Mouse (Mus musculus): Measurements from ENCODE around the gene Prss8. TPM values are rescaled to one million over a fixed set of nuclear protein-coding genes. Genes with fewer than 3 reads are reported as not detected.
"Not testable (repeated sequence)": the region's sequence is repeated elsewhere in the genome, so short reads cannot be mapped to it uniquely, and the experiment has no call there.

Gene Prss8
- polyA plus RNA-seq, 1 experiment, result not detected

DNA sequence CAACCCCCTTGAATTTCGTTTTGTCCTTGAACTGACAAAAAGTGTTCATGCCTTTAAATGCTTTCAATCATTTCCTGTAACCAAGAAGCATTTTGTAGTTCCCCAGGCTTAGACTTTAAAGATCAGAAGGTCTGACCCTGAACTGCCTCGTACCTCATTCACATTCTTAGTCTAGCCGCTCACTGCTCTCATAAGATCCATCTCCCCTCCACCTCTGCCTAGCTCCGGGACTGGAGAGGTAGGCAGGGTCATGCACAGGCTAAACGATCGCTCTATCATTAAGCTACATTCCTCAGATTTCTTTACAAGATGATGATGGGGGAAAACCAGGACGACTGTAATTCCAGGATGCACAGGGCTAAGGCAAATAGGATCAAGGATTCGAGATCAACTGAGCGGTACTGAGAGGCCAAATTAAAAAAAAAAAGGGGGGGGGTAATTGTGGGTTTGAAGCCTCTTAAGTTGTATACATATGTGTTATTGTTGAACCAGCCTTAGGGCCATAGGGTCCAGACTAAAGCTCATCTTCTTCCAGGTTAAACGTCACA is 36.5 kb upstream of the Prss8 start:
- peak overlapping the region; percentile 82 for H3K4me3 ChIP-seq (ENCODE audit: insufficient read depth, poor library complexity, severe bottlenecking)
- TF ChIP-seq MYOD1 (IDR thresholded peaks at IDR 0.05; ENCODE audit: control insufficient read depth, insufficient read length, low read depth) (no peak), USF1 (IDR thresholded peaks at IDR 0.05; ENCODE audit: low read depth) (no peak), MYOG (IDR thresholded peaks at IDR 0.05; ENCODE audit: control insufficient read depth, extremely low read depth, insufficient read length) (no peak), CTCF (IDR thresholded peaks at IDR 0.05; ENCODE audit: control insufficient read depth, insufficient read depth, insufficient read length) (no peak), MAX (IDR thresholded peaks at IDR 0.05) (no peak), CEBPB (IDR thresholded peaks at IDR 0.05; ENCODE audit: low read depth) (no peak), FOSL1 (IDR thresholded peaks at IDR 0.05; ENCODE audit: insufficient read depth, low read length, poor library complexity, severe bottlenecking) (no peak)
- H3K27me3 ChIP-seq (ENCODE audit: control insufficient read depth, insufficient read depth, insufficient read length), result no peaks in the 10 kb centered on the region
- peaks cover 34% of the 10 kb centered on the region for H3K79me3 ChIP-seq (ENCODE audit: low read depth)
- peaks cover 42% of the 10 kb centered on the region for H3K79me2 ChIP-seq (ENCODE audit: control insufficient read depth, insufficient read depth)
- H3ac ChIP-seq (ENCODE audit: control insufficient read depth, insufficient read length, low read depth), result peak overlapping the region; percentile 92
- H3K36me3 ChIP-seq (ENCODE audit: control insufficient read depth, insufficient read depth), result peaks cover 31% of the 10 kb centered on the region

DNA sequence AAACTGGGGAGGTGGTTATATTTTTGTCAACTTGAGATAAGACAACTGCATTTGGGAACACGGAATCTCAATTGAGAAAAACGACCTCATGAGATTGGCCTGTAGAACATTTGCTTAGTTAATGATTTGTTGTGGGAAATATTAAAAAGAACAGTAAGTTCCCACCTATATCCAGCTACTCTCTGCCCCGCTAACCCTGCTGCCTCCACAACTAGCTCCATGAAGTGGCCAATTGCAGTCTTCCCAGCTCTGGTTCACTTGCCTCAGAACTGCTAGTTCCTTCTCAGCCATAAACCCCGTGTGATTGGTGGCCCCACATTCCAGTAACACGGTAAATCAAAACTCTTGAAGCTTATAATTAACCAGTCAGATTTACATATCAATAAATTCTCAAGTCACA is 29.5 kb upstream of the Prss8 start:
- Histone ChIP-seq H3K27me3 (ENCODE audit: control insufficient read depth, insufficient read depth, insufficient read length) (peaks cover 5% of the 10 kb centered on the region), H3K79me3 (ENCODE audit: low read depth) (no peaks in the 10 kb centered on the region), H3ac (ENCODE audit: control insufficient read depth, insufficient read length, low read depth) (no peak overlapping the region), H3K79me2 (ENCODE audit: control insufficient read depth, insufficient read depth) (no peaks in the 10 kb centered on the region), H3K36me3 (ENCODE audit: control insufficient read depth, insufficient read depth) (no peaks in the 10 kb centered on the region), H3K4me3 (ENCODE audit: insufficient read depth, poor library complexity, severe bottlenecking) (no peak overlapping the region)
- TF ChIP-seq FOSL1 (IDR thresholded peaks at IDR 0.05; ENCODE audit: insufficient read depth, low read length, poor library complexity, severe bottlenecking), result no peak

DNA sequence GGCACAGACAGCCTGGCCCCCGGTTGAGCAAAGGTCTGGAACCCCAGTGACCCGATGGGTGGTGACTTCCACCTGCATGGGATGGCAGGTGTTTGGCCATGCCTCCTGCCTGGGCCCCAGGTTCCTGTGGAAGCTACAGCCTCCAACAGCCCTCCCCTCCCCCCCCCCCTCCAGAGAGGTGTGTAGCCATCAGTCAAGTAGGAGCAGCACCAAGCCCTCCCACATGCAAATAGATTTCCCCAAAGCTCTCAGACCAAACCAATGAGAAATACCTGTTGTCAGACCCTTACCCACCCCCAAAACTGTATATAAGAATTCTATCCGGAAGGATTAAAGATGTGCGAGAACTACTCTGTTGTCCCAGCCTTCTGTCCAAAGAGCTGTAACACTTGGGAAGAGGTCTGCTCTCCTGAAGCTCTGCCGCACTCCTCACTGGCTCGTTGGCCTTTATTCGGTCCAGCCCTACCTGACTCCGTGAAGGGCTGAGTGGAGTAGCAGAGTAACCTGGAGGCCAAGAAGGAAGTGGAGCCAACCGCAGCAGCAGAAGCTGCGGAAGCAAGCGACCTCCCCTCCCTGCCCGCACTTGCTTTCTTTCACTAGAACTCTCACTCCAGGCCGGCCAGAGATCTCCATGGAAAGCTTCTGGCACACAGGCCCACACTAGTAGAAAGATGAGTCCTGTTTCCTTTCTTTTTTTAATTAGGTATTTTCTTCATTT is 23.1 kb upstream of the Prss8 start:
- Histone ChIP-seq H3K79me2 (ENCODE audit: control insufficient read depth, insufficient read depth) (no peaks in the 10 kb centered on the region), H3K79me3 (ENCODE audit: low read depth) (no peaks in the 10 kb centered on the region), H3K4me3 (ENCODE audit: insufficient read depth, poor library complexity, severe bottlenecking) (no peak overlapping the region), H3K27me3 (ENCODE audit: control insufficient read depth, insufficient read depth, insufficient read length) (peaks cover 11% of the 10 kb centered on the region), H3K36me3 (ENCODE audit: control insufficient read depth, insufficient read depth) (no peaks in the 10 kb centered on the region), H3ac (ENCODE audit: control insufficient read depth, insufficient read length, low read depth) (no peak overlapping the region)
- TF ChIP-seq USF1 (IDR thresholded peaks at IDR 0.05; ENCODE audit: low read depth) (no peak), FOSL1 (IDR thresholded peaks at IDR 0.05; ENCODE audit: insufficient read depth, low read length, poor library complexity, severe bottlenecking) (no peak), CTCF (IDR thresholded peaks at IDR 0.05; ENCODE audit: control insufficient read depth, insufficient read depth, insufficient read length) (no peak), CEBPB (IDR thresholded peaks at IDR 0.05; ENCODE audit: low read depth) (no peak), MYOG (IDR thresholded peaks at IDR 0.05; ENCODE audit: control insufficient read depth, extremely low read depth, insufficient read length) (no peak), MYOD1 (IDR thresholded peaks at IDR 0.05; ENCODE audit: control insufficient read depth, insufficient read length, low read depth) (no peak), MAX (IDR thresholded peaks at IDR 0.05) (no peak)

DNA sequence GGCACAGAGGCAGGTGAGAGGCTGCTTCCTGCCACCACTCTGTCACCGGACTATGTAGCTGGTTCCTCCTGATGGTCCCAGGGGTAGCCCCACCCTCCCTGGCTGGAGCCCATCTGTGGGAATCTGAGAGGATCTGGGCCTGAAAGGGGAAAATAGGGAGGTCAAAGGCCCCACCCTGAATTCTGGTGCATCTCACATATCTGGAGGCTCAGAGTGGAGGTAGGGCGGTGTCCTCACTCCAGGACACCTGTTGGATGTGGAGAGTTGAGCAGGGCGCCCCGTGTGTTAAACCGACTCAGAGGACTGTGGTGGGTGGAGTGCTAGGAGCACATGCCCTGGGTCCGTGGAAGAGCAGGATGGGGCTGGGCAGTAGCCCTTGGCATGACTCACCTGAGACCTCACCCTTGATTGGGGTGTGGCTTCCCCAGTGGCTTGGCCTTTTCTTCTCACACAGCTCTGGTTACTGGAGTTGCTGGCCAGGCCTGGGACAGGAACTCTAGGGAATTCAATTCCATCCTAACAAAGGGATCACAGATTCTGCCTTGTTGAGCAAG is 16.6 kb upstream of the Prss8 start, which contains the start of gene Prss36:
Gene Prss36 (minus strand): TSS at position 256 of the 554 bp plus-strand sequence.
- Histone ChIP-seq H3ac (ENCODE audit: control insufficient read depth, insufficient read length, low read depth) (no peak within 1 kb of the TSS), H3K4me3 (ENCODE audit: insufficient read depth, poor library complexity, severe bottlenecking) (no peak within 1 kb of the TSS), H3K27me3 (ENCODE audit: control insufficient read depth, insufficient read depth, insufficient read length) (peaks cover 30% of the 10 kb centered on the region), H3K79me2 (ENCODE audit: control insufficient read depth, insufficient read depth) (no peaks in the 10 kb centered on the region), H3K79me3 (ENCODE audit: low read depth) (no peaks in the 10 kb centered on the region), H3K36me3 (ENCODE audit: control insufficient read depth, insufficient read depth) (no peaks in the 10 kb centered on the region)
- TF ChIP-seq CTCF (IDR thresholded peaks at IDR 0.05; ENCODE audit: control insufficient read depth, insufficient read depth, insufficient read length) (no peak), FOSL1 (IDR thresholded peaks at IDR 0.05; ENCODE audit: insufficient read depth, low read length, poor library complexity, severe bottlenecking) (no peak), CEBPB (IDR thresholded peaks at IDR 0.05; ENCODE audit: low read depth) (no peak), MAX (IDR thresholded peaks at IDR 0.05) (no peak), USF1 (IDR thresholded peaks at IDR 0.05; ENCODE audit: low read depth) (no peak), MYOG (IDR thresholded peaks at IDR 0.05; ENCODE audit: control insufficient read depth, extremely low read depth, insufficient read length) (no peak), MYOD1 (IDR thresholded peaks at IDR 0.05; ENCODE audit: control insufficient read depth, insufficient read length, low read depth) (no peak)

DNA sequence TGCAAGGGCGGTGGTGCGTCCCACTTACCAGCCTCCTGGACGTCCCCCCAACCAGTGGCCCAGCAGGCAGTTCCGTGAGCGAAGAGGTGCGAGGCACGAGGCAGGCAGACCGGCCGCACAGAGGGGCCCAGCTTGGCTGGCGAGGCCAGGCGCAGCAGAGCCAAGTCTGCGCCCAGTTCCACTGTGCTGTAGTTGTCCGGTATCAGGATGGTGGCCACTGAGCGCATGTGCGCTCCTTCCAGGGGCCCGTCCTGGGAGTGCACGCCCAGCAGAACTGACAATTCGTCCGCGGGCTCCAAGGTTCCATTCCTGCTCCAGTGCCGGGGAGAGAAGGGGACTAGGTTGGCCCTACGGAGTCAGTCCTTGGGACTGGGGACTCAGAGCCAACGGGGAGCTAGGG is 14.7 kb upstream of the Prss8 start:
- no peak for TF ChIP-seq USF1 (IDR thresholded peaks at IDR 0.05; ENCODE audit: low read depth)
- no peak for TF ChIP-seq MYOD1 (IDR thresholded peaks at IDR 0.05; ENCODE audit: control insufficient read depth, insufficient read length, low read depth)
- TF ChIP-seq FOSL1 (IDR thresholded peaks at IDR 0.05; ENCODE audit: insufficient read depth, low read length, poor library complexity, severe bottlenecking), result no peak
- TF ChIP-seq MYOG (IDR thresholded peaks at IDR 0.05; ENCODE audit: control insufficient read depth, extremely low read depth, insufficient read length), result no peak
- TF ChIP-seq CEBPB (IDR thresholded peaks at IDR 0.05; ENCODE audit: low read depth), result no peak
- H3K4me3 ChIP-seq (ENCODE audit: insufficient read depth, poor library complexity, severe bottlenecking), result no peak overlapping the region
- no peaks in the 10 kb centered on the region for H3K79me3 ChIP-seq (ENCODE audit: low read depth)

DNA sequence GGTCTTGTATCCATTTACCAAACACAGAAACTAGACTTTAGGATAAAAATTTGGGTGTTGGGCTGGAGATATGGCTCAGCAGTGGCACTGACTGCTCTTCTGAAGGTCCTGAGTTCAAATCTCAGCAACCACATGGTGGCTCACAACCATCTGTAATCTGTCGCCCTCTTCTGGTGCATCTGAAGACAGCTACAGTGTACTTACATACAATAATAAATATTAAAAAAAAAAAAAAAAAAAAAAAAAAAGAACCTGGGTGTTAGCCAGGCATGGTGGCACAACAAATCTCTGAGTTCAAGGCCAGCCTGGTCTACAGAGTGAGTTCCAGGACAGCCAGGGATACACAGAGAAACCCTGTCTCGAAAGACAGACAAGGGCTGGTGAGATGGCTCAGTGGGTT is 12.2 kb upstream of the Prss8 start:
- not testable (repeated sequence) for H3K36me3 ChIP-seq (ENCODE audit: control insufficient read depth, insufficient read depth); H3K79me2 ChIP-seq (ENCODE audit: control insufficient read depth, insufficient read depth); H3ac ChIP-seq (ENCODE audit: control insufficient read depth, insufficient read length, low read depth); H3K4me3 ChIP-seq (ENCODE audit: insufficient read depth, poor library complexity, severe bottlenecking); H3K79me3 ChIP-seq (ENCODE audit: low read depth)
- H3K27me3 ChIP-seq (ENCODE audit: control insufficient read depth, insufficient read depth, insufficient read length), result peaks cover 30% of the 10 kb centered on the region

More for the DNA sequence above, 14.7 kb upstream of the Prss8 start:
- H3K27me3 ChIP-seq (ENCODE audit: control insufficient read depth, insufficient read depth, insufficient read length), result peaks cover 30% of the 10 kb centered on the region
- no peak overlapping the region for H3ac ChIP-seq (ENCODE audit: control insufficient read depth, insufficient read length, low read depth)
- H3K79me2 ChIP-seq (ENCODE audit: control insufficient read depth, insufficient read depth), result no peaks in the 10 kb centered on the region
- no peaks in the 10 kb centered on the region for H3K36me3 ChIP-seq (ENCODE audit: control insufficient read depth, insufficient read depth)
